Mouse (Mus musculus) myocyte (in vitro differentiated cells): Measurements from ENCODE around the gene Gle1.

Experiments
- CEBPB ChIP-seq: IDR thresholded peaks from 2 replicates; pipeline ENCODE4 v1.6.1; 2011; ENCODE audit warnings: mild to moderate bottlenecking, moderate library complexity; ENCODE audit not compliant: poor library complexity, insufficient read depth, severe bottlenecking
- E2F4 ChIP-seq: IDR thresholded peaks from one replicate; pipeline ENCODE4 v1.6.1; 2011; ENCODE audit warnings: mild to moderate bottlenecking, control low read depth, moderate library complexity; ENCODE audit not compliant: insufficient read depth
- MAX ChIP-seq: IDR thresholded peaks from one replicate; pipeline ENCODE4 v1.6.1; 2011; ENCODE audit warnings: low read depth, mild to moderate bottlenecking, control low read depth
- MYOD1 ChIP-seq, 3 experiments: IDR thresholded peaks; one replicate each; pipeline ENCODE4 v1.6.1; 2011; ENCODE audit warnings: control low read depth in 2 of 3, low read depth in 2 of 3, mild to moderate bottlenecking in 2 of 3, moderate library complexity in 1 of 3; ENCODE audit not compliant: insufficient read length in 2 of 3, control insufficient read depth in 1 of 3
- MYOG ChIP-seq, 3 experiments: IDR thresholded peaks; one replicate each; pipeline ENCODE4 v1.6.1; 2011; ENCODE audit warnings: control low read depth in 2 of 3, low read depth in 2 of 3, mild to moderate bottlenecking in 2 of 3; ENCODE audit not compliant: insufficient read length in 2 of 3, control insufficient read depth in 1 of 3, insufficient read depth in 1 of 3
- POLR2A ChIP-seq: IDR thresholded peaks from one replicate; pipeline ENCODE4 v1.6.1; 2011; ENCODE audit warnings: low read depth, mild to moderate bottlenecking, control low read depth, moderate library complexity; ENCODE audit not compliant: insufficient read length
- SRF ChIP-seq: IDR thresholded peaks from one replicate; pipeline ENCODE4 v1.6.1; 2011; ENCODE audit warnings: low read depth; ENCODE audit not compliant: control insufficient read depth, insufficient read length
- TCF12 ChIP-seq: IDR thresholded peaks from one replicate; pipeline ENCODE4 v1.6.1; 2011; ENCODE audit warnings: mild to moderate bottlenecking, control low read depth; ENCODE audit not compliant: poor library complexity, insufficient read depth, severe bottlenecking
- USF1 ChIP-seq: IDR thresholded peaks from one replicate; pipeline ENCODE4 v1.6.1; 2011; ENCODE audit warnings: low read depth, mild to moderate bottlenecking, control low read depth, moderate library complexity

GRCm38 (mm10) chr2:29966826-29967225, 31.6 kb downstream of the Gle1 start:
- no peak for TF ChIP-seq CEBPB
- no peak for TF ChIP-seq POLR2A
- no peak for TF ChIP-seq E2F4
- TF ChIP-seq MYOG (IDR thresholded peaks at IDR 0.05; ENCODE audit: control insufficient read depth in 1 of 3, insufficient read depth in 1 of 3, insufficient read length in 2 of 3, low read depth in 2 of 3), result no peak
- no peak for TF ChIP-seq USF1
- no peak for TF ChIP-seq MAX
- no peak for TF ChIP-seq MYOD1 (IDR thresholded peaks at IDR 0.05; ENCODE audit: control insufficient read depth in 1 of 3, insufficient read length in 2 of 3, low read depth in 2 of 3)
- TF ChIP-seq TCF12, result no peak
- no peak for TF ChIP-seq SRF
